ENCODE assay signal across 8 mouse cellular contexts in genomic region chr4:148643291-148644156, GRCm38 (mm10). TPM values are rescaled to one million over a fixed set of nuclear protein-coding genes. Genes with fewer than 3 reads are reported as not detected.
DNase-seq lines count a peak whose midpoint lies in the region; ATAC-seq and TF ChIP-seq lines count a peak whose summit lies in the region.

Gm572 (plus strand) TSS chr4:148643317.

- H3K27me3 ChIP-seq in liver, postnatal 0 days (ENCODE audit: insufficient read depth, low read length), result no peaks in the 10 kb centered on the region

- peak within 1 kb of the TSS; percentile 59 for H3K4me2 ChIP-seq in liver, postnatal 0 days (ENCODE audit: low read depth, low read length)

- 46% methylated on average over 15 of the region's 15 CpGs for WGBS in liver, postnatal 0 days (ENCODE audit: insufficient replicate concordance)

- ATAC-seq in activated CD4-positive, CD25-positive, alpha-beta regulatory T cell, adult 4 months, result peak; percentile 70
- ATAC-seq in hematopoietic stem cell, adult 5-6 weeks (replicated peaks in 1 of 2; ENCODE audit: insufficient read depth in 1 of 2, low FRiP score in 2 of 2, low TSS enrichment in 1 of 2, low read depth in 1 of 2, poor library complexity in 2 of 2, severe bottlenecking in 2 of 2), result peak; percentile 51 to 60
- ATAC-seq in liver, postnatal 0 days, result no peak

- H3K4me3 ChIP-seq in liver, postnatal 0 days (ENCODE audit: low read depth, low read length), result no peak within 1 kb of the TSS

- H3K9ac ChIP-seq in liver, postnatal 0 days (replicated peaks), result no peak within 1 kb of the TSS

- TF ChIP-seq EP300 in liver, postnatal 0 days (IDR thresholded peaks at IDR 0.05; ENCODE audit: low read depth), result no peak

- no peak within 1 kb of the TSS for H3K27ac ChIP-seq in liver, postnatal 0 days (ENCODE audit: low read depth)

- peaks cover 6% of the 10 kb centered on the region for H3K4me1 ChIP-seq in liver, postnatal 0 days (ENCODE audit: insufficient read depth)

- no peak for TF ChIP-seq CTCF in liver, postnatal 0 days (IDR thresholded peaks at IDR 0.05; ENCODE audit: low read depth)

- no peaks in the 10 kb centered on the region for H3K36me3 ChIP-seq in liver, postnatal 0 days (replicated peaks; ENCODE audit: insufficient read depth, low read length)

- H3K9me3 ChIP-seq in liver, postnatal 0 days (ENCODE audit: low read length), result no peaks in the 10 kb centered on the region

- peak; percentile 23 for DNase-seq in kidney, adult 11 months
- DNase-seq in kidney, postnatal 25 days, result no peak
- no peak for DNase-seq in liver, postnatal 0 days
- DNase-seq in T-cell, adult 2 months (ENCODE audit: low spot score), result no peak
- DNase-seq in embryo, embryonic 10 days (ENCODE audit: low spot score), result no peak
- no peak for DNase-seq in testis, postnatal 14 days (ENCODE audit: low spot score)

RNA-seq across cellular contexts. Expression of gene Gm572, which starts in this region (rescaled TPM):
- not detected for polyA plus RNA-seq in activated CD4-positive, CD25-positive, alpha-beta regulatory T cell, adult 4 months (2017; shearing (Covaris generic))
- not detected in 2 replicates for total RNA-seq in hematopoietic stem cell, adult 5-6 weeks (2017)
- polyA plus RNA-seq in liver, postnatal 0 days (2015; fragmentation: Nextera tagmentation; extraction: Ambion mirVana), result not detected in 2 replicates

Comparison
In these comparisons a context has a peak if more than half of its experiments do, and no peak if none do; other contexts are left out.
1. Peak in ATAC-seq in activated CD4-positive, CD25-positive, alpha-beta regulatory T cell, adult 4 months; RNA of the gene not detected or under 1 TPM.
2. Peak in ATAC-seq in hematopoietic stem cell, adult 5-6 weeks; RNA of the gene not detected or under 1 TPM.